Mouse (Mus musculus) lung, postnatal 0 days (tissue): ENCODE measurements at regions not wholly inside any gene's neighbourhood (a gene's known extent, or its start where the extent isn't known, plus 50 kb on each side); places are given as distances from the start of the nearest gene placed in this dataset.

Experiments
- CTCF ChIP-seq: IDR thresholded peaks from 2 replicates; pipeline ENCODE4 v1.5.1; 2016; ENCODE audit warnings: antibody characterized with exemption, mild to moderate bottlenecking
- EP300 ChIP-seq: IDR thresholded peaks from 2 replicates; pipeline ENCODE4 v1.6.1; 2016; ENCODE audit warnings: antibody characterized with exemption, mild to moderate bottlenecking, control low read depth

DNA sequence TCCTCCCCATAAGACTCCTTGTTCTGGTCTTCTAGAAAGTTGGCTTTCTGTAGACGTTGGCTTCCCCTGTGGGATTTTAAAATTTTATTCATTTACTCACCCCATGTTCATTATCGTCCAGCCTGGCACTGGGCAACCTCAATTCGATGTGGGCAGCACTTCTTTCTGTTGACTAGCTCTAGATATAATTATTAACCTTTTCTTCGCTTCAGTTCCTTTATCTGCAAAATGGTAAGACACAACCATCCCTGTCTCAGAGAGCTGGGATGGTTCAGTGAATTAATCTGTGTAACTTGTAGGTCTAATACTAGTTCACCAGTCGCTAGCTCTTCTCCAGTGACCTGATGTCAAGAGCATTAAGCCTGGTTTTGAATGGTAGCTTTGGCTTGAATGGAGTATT is 89.9 kb upstream of the Plxnc1 start:
- TF ChIP-seq EP300 (no peak), CTCF (no peak)
